Mouse (Mus musculus) heart, embryonic 12.5 days (tissue): ENCODE results near the gene Hist1h3g. TPM values are rescaled to one million over a fixed set of nuclear protein-coding genes. Genes with fewer than 3 reads are reported as not detected.

ENCODE experiments used
- ATAC-seq: fragments of 200-750 bp; cut with Nextera tagmentation; 2 replicates; pipeline ENCODE4 v1.8.0; 2017; ENCODE audit warnings: moderate TSS enrichment, moderate library complexity; ENCODE audit not compliant: insufficient number of reproducible peaks, low FRiP score
- H3K27ac ChIP-seq: fragments of 300-500 bp; sonication (generic); 2 replicates; pipeline ENCODE4 v1.5.1; 2016; ENCODE audit warnings: mild to moderate bottlenecking, moderate library complexity; ENCODE audit not compliant: poor library complexity, severe bottlenecking
- H3K27me3 ChIP-seq: fragments of 300-500 bp; sonication (generic); replicated peaks from 2 replicates; pipeline ENCODE4 v1.6.1; 2016; ENCODE audit warnings: mild to moderate bottlenecking, moderate library complexity
- H3K36me3 ChIP-seq: fragments of 300-500 bp; sonication (generic); 2 replicates; pipeline ENCODE4 v1.6.1; 2016; ENCODE audit warnings: mild to moderate bottlenecking, moderate library complexity
- H3K4me1 ChIP-seq: fragments of 300-500 bp; sonication (generic); replicated peaks from 2 replicates; pipeline ENCODE4 v1.6.1; 2016; ENCODE audit warnings: mild to moderate bottlenecking
- H3K4me2 ChIP-seq: fragments of 300-500 bp; sonication (generic); 2 replicates; pipeline ENCODE4 v1.6.1; 2016; ENCODE audit warnings: mild to moderate bottlenecking, moderate library complexity
- H3K4me3 ChIP-seq: fragments of 300-500 bp; sonication (generic); 2 replicates; pipeline ENCODE4 v1.5.1; 2016; ENCODE audit warnings: mild to moderate bottlenecking
- H3K9ac ChIP-seq: fragments of 300-500 bp; sonication (generic); 2 replicates; pipeline ENCODE4 v1.6.1; 2016; ENCODE audit warnings: mild to moderate bottlenecking, moderate library complexity
- H3K9me3 ChIP-seq: fragments of 300-500 bp; sonication (generic); replicated peaks from 2 replicates; pipeline ENCODE4 v1.6.1; 2016; ENCODE audit warnings: mild to moderate bottlenecking, moderate library complexity
- WGBS: fragments of 180-500 bp; shearing (Covaris S2); methylation state at CpG from one replicate; pipeline ENCODE4 v1.1.7; 2016; 5-methylcytosine and 5-hydroxymethylcytosine counted together
- polyA plus RNA-seq: library from polyadenylated mRNA; unstranded; fragments of >200 nt; fragmentation: Nextera tagmentation; extraction: Ambion mirVana; gene quantifications from 2 replicates; pipeline ENCODE4 v1.2.1, GENCODE M21; 2016

The Hist1h3g gene
- polyA plus RNA-seq, 1 experiment from 2014 or later, result 4.0 TPM

DNA sequence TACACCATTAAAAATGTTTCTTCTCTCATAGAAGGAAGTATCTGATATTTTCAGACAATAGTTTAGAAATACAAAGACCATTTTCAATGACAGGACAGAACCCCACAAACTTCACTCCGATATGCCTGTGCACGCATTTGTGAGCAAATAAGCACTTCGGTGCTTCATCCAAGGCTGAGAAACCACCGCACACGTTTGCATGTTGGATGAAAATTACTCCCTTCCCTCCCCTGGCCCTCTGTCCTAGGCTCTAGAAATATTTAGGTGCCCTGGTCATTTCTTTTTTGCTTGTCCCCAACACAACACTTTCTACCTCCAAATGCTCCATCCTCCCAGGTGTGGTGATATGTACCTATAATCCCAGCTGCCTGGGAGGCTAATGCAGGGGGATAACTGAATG, 33.7 kb upstream of the Hist1h3g start:
- Histone ChIP-seq H3K9me3 (no peaks in the 10 kb centered on the region), H3K4me1 (peaks cover 21% of the 10 kb centered on the region), H3K4me3 (peak overlapping the region; percentile 17), H3K27ac (no peak overlapping the region), H3K9ac (no peak overlapping the region), H3K36me3 (no peaks in the 10 kb centered on the region), H3K27me3 (no peaks in the 10 kb centered on the region), H3K4me2 (peak overlapping the region; percentile 48)
- WGBS, result 15% methylated on average over 5 of the region's 5 CpGs
- no peak for ATAC-seq

- Histone ChIP-seq H3K4me1 (peaks cover 24% of the 10 kb centered on the region), H3K27ac (no peak overlapping the region), H3K9me3 (no peaks in the 10 kb centered on the region), H3K9ac (no peak overlapping the region), H3K4me2 (peak overlapping the region; percentile 48), H3K4me3 (peak overlapping the region; percentile 17; the same call in 1 of the 2 replicates), H3K36me3 (no peaks in the 10 kb centered on the region), H3K27me3 (no peaks in the 10 kb centered on the region)
- WGBS, result 33% methylated on average over 9 of the region's 9 CpGs
- ATAC-seq, result no peak
Measured at GRCm38 (mm10) chr13:23502031-23502567, 33.1 kb upstream of the Hist1h3g start.

- no peak for ATAC-seq
- H3K4me3 ChIP-seq, result no peak overlapping the region
- H3K36me3 ChIP-seq, result no peaks in the 10 kb centered on the region
- no peak overlapping the region for H3K4me2 ChIP-seq
- no peaks in the 10 kb centered on the region for H3K27me3 ChIP-seq
- H3K27ac ChIP-seq, result no peak overlapping the region
- no peaks in the 10 kb centered on the region for H3K9me3 ChIP-seq
- H3K4me1 ChIP-seq, result peaks cover 28% of the 10 kb centered on the region
- H3K9ac ChIP-seq, result no peak overlapping the region
- 48% methylated on average over 4 of the region's 4 CpGs for WGBS
Measured at GRCm38 (mm10) chr13:23502916-23503315, 32.3 kb upstream of the Hist1h3g start.

GRCm38 (mm10) chr13:23503797-23504196, 31.4 kb upstream of the Hist1h3g start:
- H3K27ac ChIP-seq, result no peak overlapping the region
- H3K4me3 ChIP-seq, result no peak overlapping the region
- no peaks in the 10 kb centered on the region for H3K9me3 ChIP-seq
- WGBS, result 1% methylated on average over 9 of the region's 9 CpGs
- H3K36me3 ChIP-seq, result no peaks in the 10 kb centered on the region
- no peak overlapping the region for H3K9ac ChIP-seq
- H3K4me2 ChIP-seq, result peak overlapping the region; percentile 29; the same call in 1 of the 2 replicates
- peaks cover 28% of the 10 kb centered on the region for H3K4me1 ChIP-seq
- ATAC-seq, result no peak
- no peaks in the 10 kb centered on the region for H3K27me3 ChIP-seq

GRCm38 (mm10) chr13:23505662-23506345, 29.4 kb upstream of the Hist1h3g start:
- no peaks in the 10 kb centered on the region for H3K9me3 ChIP-seq
- no peaks in the 10 kb centered on the region for H3K27me3 ChIP-seq
- peak overlapping the region; percentile 50 for H3K4me3 ChIP-seq
- no peak for ATAC-seq
- H3K27ac ChIP-seq, result peak overlapping the region; percentile 51; the same call in 1 of the 2 replicates
- peak overlapping the region; percentile 79 for H3K4me2 ChIP-seq
- 5% methylated on average over 14 of the region's 14 CpGs for WGBS
- no peaks in the 10 kb centered on the region for H3K36me3 ChIP-seq
- peak overlapping the region; percentile 71 for H3K9ac ChIP-seq
- H3K4me1 ChIP-seq, result peaks cover 37% of the 10 kb centered on the region

GRCm38 (mm10) chr13:23506351-23506750, 28.9 kb upstream of the Hist1h3g start:
- WGBS, result 5% methylated on average over 13 of the region's 13 CpGs
- Histone ChIP-seq H3K27ac (no peak overlapping the region), H3K4me2 (peak overlapping the region; percentile 79), H3K27me3 (no peaks in the 10 kb centered on the region), H3K4me3 (peak overlapping the region; percentile 50), H3K4me1 (peaks cover 38% of the 10 kb centered on the region), H3K9ac (peak overlapping the region; percentile 71; the same call in 1 of the 2 replicates), H3K9me3 (no peaks in the 10 kb centered on the region), H3K36me3 (no peaks in the 10 kb centered on the region)
- peak; percentile 58; the same call in 1 of the 2 replicates for ATAC-seq

DNA sequence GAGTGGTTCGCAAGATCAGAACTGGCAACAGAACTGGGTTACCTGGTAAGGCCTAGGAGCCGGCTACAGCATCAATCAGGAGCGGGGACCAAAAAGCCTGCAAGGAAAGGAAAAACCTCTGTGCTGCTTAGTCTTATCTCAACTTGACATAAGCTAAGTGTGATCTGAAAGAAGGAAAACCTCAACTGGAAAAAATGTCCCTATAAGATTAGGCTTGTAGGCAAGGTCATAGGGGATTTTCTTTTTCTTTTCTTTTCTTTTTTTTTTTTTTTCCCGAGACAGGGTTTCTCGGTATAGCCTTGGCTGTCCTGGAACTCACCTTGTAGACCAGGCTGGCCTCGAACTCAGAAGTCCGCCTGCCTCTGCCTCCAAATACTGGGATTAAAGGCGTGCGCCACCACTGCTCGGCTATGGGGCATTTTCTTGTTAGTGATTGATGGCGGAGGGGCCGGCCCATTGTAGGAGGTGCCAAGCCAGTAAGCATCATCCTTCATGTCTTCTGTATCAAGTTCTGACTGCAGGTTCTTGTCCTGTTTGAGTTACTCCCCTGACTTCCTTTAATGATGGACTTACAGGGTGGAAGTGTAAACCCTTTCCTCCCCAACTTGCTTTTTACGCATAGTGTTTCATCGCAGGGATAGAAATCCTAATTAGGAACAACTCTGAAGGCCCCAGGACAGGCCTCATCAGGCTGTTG, 28.3 kb upstream of the Hist1h3g start:
- H3K36me3 ChIP-seq, result no peaks in the 10 kb centered on the region
- ATAC-seq, result no peak
- H3K9me3 ChIP-seq, result no peaks in the 10 kb centered on the region
- peak overlapping the region; percentile 50 for H3K4me3 ChIP-seq
- no peak overlapping the region for H3K9ac ChIP-seq
- WGBS, result 15% methylated on average over 14 of the region's 14 CpGs
- peaks cover 37% of the 10 kb centered on the region for H3K4me1 ChIP-seq
- H3K27me3 ChIP-seq, result no peaks in the 10 kb centered on the region
- H3K4me2 ChIP-seq, result peak overlapping the region; percentile 79
- no peak overlapping the region for H3K27ac ChIP-seq

GRCm38 (mm10) chr13:23510127-23510526, 25.1 kb upstream of the Hist1h3g start:
- H3K9me3 ChIP-seq, result no peaks in the 10 kb centered on the region
- 39% methylated on average over 1 of the region's 1 CpGs for WGBS
- no peaks in the 10 kb centered on the region for H3K36me3 ChIP-seq
- H3K27me3 ChIP-seq, result no peaks in the 10 kb centered on the region
- H3K9ac ChIP-seq, result no peak overlapping the region
- H3K4me1 ChIP-seq, result peaks cover 29% of the 10 kb centered on the region
- ATAC-seq, result no peak
- no peak overlapping the region for H3K4me2 ChIP-seq
- H3K27ac ChIP-seq, result no peak overlapping the region
- no peak overlapping the region for H3K4me3 ChIP-seq

DNA sequence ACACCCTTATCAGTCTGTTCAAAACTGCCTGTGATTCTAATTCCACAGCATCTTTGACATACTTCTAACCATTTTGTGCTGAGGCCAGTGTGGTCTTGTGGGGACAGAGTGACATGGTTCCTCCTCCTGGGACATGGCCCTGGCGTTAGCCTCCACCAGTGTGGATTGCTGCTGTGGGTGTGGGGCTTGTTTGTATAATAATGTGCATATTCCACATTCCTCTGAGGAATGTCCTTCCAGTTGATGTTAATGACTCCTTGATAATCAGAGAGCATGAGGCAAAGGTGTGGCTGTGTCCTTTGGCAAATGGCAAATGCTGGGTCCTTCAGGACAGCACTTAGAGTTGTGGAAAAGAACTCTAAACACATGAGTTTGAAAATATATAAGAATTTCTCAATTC, 21.7 kb upstream of the Hist1h3g start:
- WGBS, result 95% methylated on average over 1 of the region's 1 CpGs
- Histone ChIP-seq H3K4me2 (no peak overlapping the region), H3K9ac (no peak overlapping the region), H3K27ac (no peak overlapping the region), H3K36me3 (no peaks in the 10 kb centered on the region), H3K9me3 (no peaks in the 10 kb centered on the region), H3K27me3 (no peaks in the 10 kb centered on the region), H3K4me3 (no peak overlapping the region), H3K4me1 (peaks cover 15% of the 10 kb centered on the region)
- no peak for ATAC-seq

DNA sequence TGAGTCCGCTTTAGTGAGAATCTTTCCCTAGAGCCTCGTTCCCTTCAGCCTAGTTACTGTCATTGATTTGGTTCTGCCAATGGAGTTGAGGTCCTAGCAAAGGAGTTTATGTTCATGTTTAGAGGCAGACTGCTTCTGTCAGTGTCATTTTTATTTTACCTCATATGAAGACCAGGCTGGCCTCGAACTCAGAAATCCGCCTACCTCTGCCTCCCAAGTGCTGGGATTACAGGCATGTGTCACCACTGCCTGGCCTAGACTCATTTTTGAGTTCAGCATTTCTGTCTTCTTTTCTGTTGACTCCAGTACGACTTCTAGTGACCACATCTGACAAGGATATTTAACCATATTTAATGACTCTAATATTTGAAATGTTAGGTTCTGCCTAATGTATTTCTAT, 19.9 kb upstream of the Hist1h3g start:
- 76% methylated on average over 5 of the region's 5 CpGs for WGBS
- ATAC-seq, result no peak

GRCm38 (mm10) chr13:23515826-23516620, 19.2 kb upstream of the Hist1h3g start:
- H3K4me1 ChIP-seq, result 0 out of 2 replicates have a peak, but pooled peaks cover 8% of the 10 kb centered on the region
- H3K4me3 ChIP-seq, result peak overlapping the region; percentile 40
- 48% methylated on average over 15 of the region's 15 CpGs for WGBS
- ATAC-seq, result no peak
- H3K36me3 ChIP-seq, result no peaks in the 10 kb centered on the region
- H3K9me3 ChIP-seq, result no peaks in the 10 kb centered on the region
- peak overlapping the region; percentile 64 for H3K4me2 ChIP-seq
- no peaks in the 10 kb centered on the region for H3K27me3 ChIP-seq
- no peak overlapping the region for H3K27ac ChIP-seq
- peak overlapping the region; percentile 43; the same call in 1 of the 2 replicates for H3K9ac ChIP-seq

More for the DNA sequence above, 19.9 kb upstream of the Hist1h3g start:
- Histone ChIP-seq H3K27ac (no peak overlapping the region), H3K4me3 (no peak overlapping the region), H3K36me3 (no peaks in the 10 kb centered on the region), H3K9ac (no peak overlapping the region), H3K9me3 (no peaks in the 10 kb centered on the region), H3K4me2 (no peak overlapping the region), H3K27me3 (no peaks in the 10 kb centered on the region), H3K4me1 (peaks cover 14% of the 10 kb centered on the region)
